Mouse (Mus musculus) forebrain, embryonic 16.5 days (tissue): ENCODE results near the gene Mpzl1. TPM values are rescaled to one million over a fixed set of nuclear protein-coding genes. Genes with fewer than 3 reads are reported as not detected.

Experiments used
- ATAC-seq: fragments of 200-750 bp; cut with Nextera tagmentation; 2 replicates; pipeline ENCODE4 v1.8.0; 2017; ENCODE audit warnings: mild to moderate bottlenecking, moderate library complexity
- H3K27ac ChIP-seq: fragments of 300-500 bp; sonication (generic); 2 replicates; pipeline ENCODE4 v1.5.1; 2014; ENCODE audit warnings: low read length, control low read depth
- H3K27me3 ChIP-seq: fragments of 300-500 bp; sonication (generic); replicated peaks from 2 replicates; pipeline ENCODE4 v1.6.1; 2014; ENCODE audit warnings: low read length; ENCODE audit not compliant: control insufficient read depth, insufficient read depth
- H3K36me3 ChIP-seq: fragments of 300-500 bp; sonication (generic); 2 replicates; pipeline ENCODE4 v1.6.1; 2014; ENCODE audit not compliant: control insufficient read depth, insufficient read depth
- H3K4me1 ChIP-seq: fragments of 300-500 bp; sonication (generic); replicated peaks from 2 replicates; pipeline ENCODE4 v1.6.1; 2014; ENCODE audit warnings: low read length; ENCODE audit not compliant: control insufficient read depth, insufficient read depth
- H3K4me2 ChIP-seq: fragments of 300-500 bp; sonication (generic); 2 replicates; pipeline ENCODE4 v1.6.1; 2014; ENCODE audit warnings: mild to moderate bottlenecking, low read length, control low read depth
- H3K4me3 ChIP-seq: fragments of 300-500 bp; sonication (generic); replicated peaks from 2 replicates; pipeline ENCODE4 v1.5.1; 2014; ENCODE audit warnings: mild to moderate bottlenecking, low read length, control low read depth
- H3K9ac ChIP-seq: fragments of 300-500 bp; sonication (generic); replicated peaks from 2 replicates; pipeline ENCODE4 v1.6.1; 2014; ENCODE audit warnings: low read depth, low read length, control low read depth
- H3K9me3 ChIP-seq: fragments of 300-500 bp; sonication (generic); 2 replicates; pipeline ENCODE4 v1.6.1; 2016; ENCODE audit warnings: low read length; ENCODE audit not compliant: control insufficient read depth
- WGBS: fragments of 180-500 bp; shearing (Covaris S2); extraction: QIAGEN DNeasy Blood & Tissue Kit; methylation state at CpG from one replicate; pipeline ENCODE4 v1.1.7; 2014; 5-methylcytosine and 5-hydroxymethylcytosine counted together
- polyA plus RNA-seq: library from polyadenylated mRNA; unstranded; fragments of >200 nt; fragmentation: Nextera tagmentation; extraction: Ambion mirVana; gene quantifications from 2 replicates; pipeline ENCODE4 v1.2.1, GENCODE M21; 2015

Gene Mpzl1
- polyA plus RNA-seq, 1 experiment from 2014 or later, result 138 TPM

DNA sequence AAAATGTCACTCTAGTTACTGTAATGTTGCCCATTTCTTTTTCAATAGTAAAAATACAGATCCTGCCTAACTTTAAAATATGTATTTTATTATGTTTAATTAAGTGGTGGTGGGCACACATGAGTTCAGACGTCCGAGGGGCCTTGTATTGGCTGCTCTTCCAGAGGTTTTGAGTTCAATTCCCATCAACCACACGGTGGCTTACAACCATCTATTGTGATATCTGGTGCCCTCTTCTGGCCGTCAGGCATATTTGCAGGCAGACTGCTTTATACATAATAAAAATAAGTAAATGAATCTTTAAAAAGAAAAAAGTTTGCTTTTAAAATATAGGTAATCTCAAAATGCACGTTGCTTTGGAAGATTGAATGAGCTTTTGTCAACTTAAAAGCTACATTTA is 55.0 kb downstream of the Mpzl1 start:
- no peak for ATAC-seq
- Histone ChIP-seq H3K4me3 (no peak overlapping the region), H3K27me3 (no peaks in the 10 kb centered on the region), H3K27ac (no peak overlapping the region), H3K4me1 (no peaks in the 10 kb centered on the region), H3K36me3 (no peaks in the 10 kb centered on the region), H3K4me2 (no peak overlapping the region), H3K9ac (no peak overlapping the region), H3K9me3 (peaks cover 2% of the 10 kb centered on the region; the same call in 1 of the 2 replicates)
- 50% methylated on average over 5 of the region's 5 CpGs for WGBS

DNA sequence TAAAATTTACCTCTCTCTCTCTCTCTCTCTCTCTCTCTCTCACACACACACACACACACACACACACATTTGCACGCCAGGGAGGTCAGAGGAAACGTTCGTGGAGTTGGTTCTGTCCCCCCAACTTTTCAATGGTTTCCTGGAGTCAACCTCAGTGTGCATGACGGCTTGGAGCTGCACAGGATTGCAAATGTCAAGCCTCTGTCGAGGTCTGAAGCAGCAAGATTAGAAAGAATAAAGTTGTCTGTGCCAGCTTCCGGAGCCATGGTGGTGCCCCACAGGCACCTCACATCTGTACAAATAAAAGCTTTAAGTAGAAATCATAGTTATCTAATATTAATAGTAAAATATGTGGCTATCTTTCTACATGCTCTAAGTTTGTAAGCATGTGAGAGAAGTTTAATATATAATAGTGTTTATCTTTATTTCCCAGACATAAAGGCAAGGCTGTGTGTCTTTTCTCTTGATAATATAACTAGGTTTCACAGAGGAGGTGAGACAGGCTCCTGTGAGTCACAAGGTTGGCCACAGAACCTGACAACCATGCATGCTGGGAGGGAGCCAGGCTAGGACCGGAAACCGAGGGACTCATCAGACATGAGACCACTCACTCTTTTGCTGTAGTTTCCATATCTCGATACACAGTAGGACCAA is 57.8 kb downstream of the Mpzl1 start:
- Histone ChIP-seq H3K4me3 (no peak overlapping the region), H3K4me1 (no peaks in the 10 kb centered on the region), H3K27ac (no peak overlapping the region), H3K36me3 (no peaks in the 10 kb centered on the region), H3K9ac (no peak overlapping the region), H3K4me2 (no peak overlapping the region), H3K27me3 (no peaks in the 10 kb centered on the region), H3K9me3 (peaks cover 2% of the 10 kb centered on the region; the same call in 1 of the 2 replicates)
- WGBS, result 79% methylated on average over 9 of the region's 9 CpGs
- ATAC-seq, result no peak

DNA sequence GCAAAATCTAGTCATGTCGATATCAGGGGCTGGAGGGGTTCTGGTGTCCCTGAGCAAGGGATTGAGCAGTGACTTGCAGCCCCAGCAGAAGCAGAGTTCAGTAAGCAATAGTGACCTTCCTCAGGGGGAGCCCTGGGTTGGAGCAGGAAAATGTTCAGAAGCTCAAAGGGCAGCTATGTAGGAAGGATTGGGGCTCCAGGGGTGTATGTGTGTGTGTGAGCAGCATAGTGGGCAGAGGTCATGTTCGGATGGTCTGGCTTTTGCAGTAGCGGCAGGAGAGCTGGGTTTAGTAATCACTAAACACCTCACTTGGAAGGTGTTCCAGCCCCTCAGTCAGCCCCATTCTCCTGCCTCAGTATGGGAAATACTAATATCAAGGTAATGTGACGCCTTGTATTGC is 58.3 kb downstream of the Mpzl1 start:
- Histone ChIP-seq H3K27ac (no peak overlapping the region), H3K4me3 (no peak overlapping the region), H3K27me3 (no peaks in the 10 kb centered on the region), H3K4me1 (no peaks in the 10 kb centered on the region), H3K36me3 (no peaks in the 10 kb centered on the region), H3K4me2 (no peak overlapping the region), H3K9ac (no peak overlapping the region), H3K9me3 (peaks cover 2% of the 10 kb centered on the region; the same call in 1 of the 2 replicates)
- 78% methylated on average over 4 of the region's 4 CpGs for WGBS
- ATAC-seq, result no peak

DNA sequence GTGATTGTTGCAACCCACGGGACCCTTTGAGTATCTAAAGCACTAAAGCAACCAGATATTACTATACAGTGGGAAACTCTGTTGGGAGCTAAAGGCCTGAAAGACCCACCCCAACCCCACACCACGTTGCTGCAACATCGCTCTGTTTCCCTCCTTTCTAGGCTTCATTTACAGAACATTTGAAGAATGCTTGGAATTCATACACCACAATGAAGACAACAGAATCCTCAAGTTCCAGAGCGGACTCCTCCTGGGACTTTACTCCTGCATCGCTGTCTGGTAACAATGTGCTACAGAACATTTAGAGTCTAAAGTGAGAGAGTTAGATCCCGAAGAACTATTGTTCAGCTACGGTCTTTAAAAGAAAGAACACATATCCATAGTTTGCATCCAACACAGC is 66.9 kb downstream of the Mpzl1 start:
- Histone ChIP-seq H3K27ac (no peak overlapping the region), H3K27me3 (no peaks in the 10 kb centered on the region), H3K4me2 (no peak overlapping the region), H3K9ac (no peak overlapping the region), H3K4me1 (no peaks in the 10 kb centered on the region), H3K4me3 (no peak overlapping the region), H3K36me3 (no peaks in the 10 kb centered on the region), H3K9me3 (no peaks in the 10 kb centered on the region)
- WGBS, result 81% methylated on average over 7 of the region's 7 CpGs
- no peak for ATAC-seq

DNA sequence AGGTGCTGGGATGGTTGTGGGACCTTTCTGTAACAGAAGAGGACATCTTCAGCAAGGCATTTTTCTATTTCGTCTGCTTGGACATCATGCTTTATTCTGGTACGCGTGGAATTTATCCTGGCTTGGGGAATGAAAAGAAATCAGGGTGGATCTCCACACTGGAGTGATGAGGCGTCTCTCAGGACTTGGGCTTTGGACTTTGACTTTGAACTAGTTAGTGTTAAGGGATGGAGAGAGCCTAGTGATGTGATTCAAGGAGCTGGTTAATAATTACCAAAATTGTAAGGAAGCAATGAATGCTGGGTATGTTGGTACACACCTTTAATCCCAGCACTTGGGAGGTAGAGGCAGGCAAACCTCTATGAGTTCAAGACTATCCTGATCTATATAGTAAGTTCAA is 69.1 kb downstream of the Mpzl1 start:
- no peak overlapping the region for H3K4me3 ChIP-seq
- WGBS, result 94% methylated on average over 4 of the region's 4 CpGs
- H3K4me1 ChIP-seq, result no peaks in the 10 kb centered on the region
- H3K36me3 ChIP-seq, result no peaks in the 10 kb centered on the region
- H3K4me2 ChIP-seq, result no peak overlapping the region
- no peaks in the 10 kb centered on the region for H3K9me3 ChIP-seq
- H3K27ac ChIP-seq, result no peak overlapping the region
- no peak overlapping the region for H3K9ac ChIP-seq
- no peak for ATAC-seq
- H3K27me3 ChIP-seq, result no peaks in the 10 kb centered on the region

DNA sequence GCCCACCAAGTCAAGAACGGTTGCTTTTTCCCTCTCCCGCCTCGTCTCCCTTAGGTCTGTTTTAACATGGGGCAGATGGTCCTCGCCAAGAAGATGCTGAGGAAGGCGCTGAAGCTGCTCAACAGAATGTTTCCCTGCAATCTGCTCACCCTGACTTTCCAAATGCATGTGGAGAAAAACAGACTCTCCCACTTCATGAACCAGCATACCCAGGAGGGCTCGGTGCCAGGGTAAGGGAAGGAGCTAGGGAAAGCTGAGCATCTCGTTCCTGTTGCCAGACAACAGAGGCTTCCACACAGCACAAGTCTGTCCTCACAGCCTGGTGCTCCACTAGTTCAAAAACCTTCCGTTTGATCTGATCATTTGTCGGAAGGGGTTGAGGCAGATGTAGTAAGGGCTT is 75.3 kb downstream of the Mpzl1 start:
- ATAC-seq, result peak; percentile 90
- Histone ChIP-seq H3K36me3 (no peaks in the 10 kb centered on the region), H3K9ac (no peak overlapping the region), H3K4me1 (0 out of 2 replicates have a peak, but pooled peaks cover 2% of the 10 kb centered on the region), H3K27me3 (no peaks in the 10 kb centered on the region), H3K27ac (no peak overlapping the region), H3K4me2 (no peak overlapping the region), H3K4me3 (no peak overlapping the region), H3K9me3 (no peaks in the 10 kb centered on the region)
- 76% methylated on average over 9 of the region's 9 CpGs for WGBS

DNA sequence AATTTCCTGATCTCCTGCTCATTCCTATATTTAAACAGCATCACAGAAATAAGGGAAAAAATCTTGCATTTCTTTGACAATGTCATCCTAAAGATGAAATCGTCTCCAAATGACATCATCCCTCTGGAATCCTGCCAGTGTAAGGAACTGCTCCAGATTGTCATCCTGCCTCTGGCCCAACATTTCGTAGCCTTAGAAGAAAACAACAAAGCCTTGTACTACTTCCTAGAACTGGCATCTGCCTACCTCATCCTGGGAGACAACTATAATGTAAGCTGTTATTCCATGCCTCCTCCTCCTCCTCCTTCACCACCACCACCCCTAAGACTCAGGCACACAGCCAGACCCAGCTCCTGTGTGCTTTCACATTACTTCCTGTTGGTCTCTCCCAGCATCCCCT is 77.6 kb downstream of the Mpzl1 start:
- Histone ChIP-seq H3K9ac (no peak overlapping the region), H3K27me3 (no peaks in the 10 kb centered on the region), H3K27ac (no peak overlapping the region), H3K4me2 (no peak overlapping the region), H3K4me3 (no peak overlapping the region), H3K4me1 (0 out of 2 replicates have a peak, but pooled peaks cover 2% of the 10 kb centered on the region), H3K36me3 (no peaks in the 10 kb centered on the region), H3K9me3 (0 out of 2 replicates have a peak, but pooled peaks cover 4% of the 10 kb centered on the region)
- WGBS, result 33% methylated on average over 2 of the region's 2 CpGs
- no peak for ATAC-seq

Other genes with a start within 250 kb of the Mpzl1 start
- 17.4 and 17.5 TPM in 2 replicates for gene Dcaf6, start 174.1 kb downstream of the Mpzl1 start, polyA plus RNA-seq
- gene Mpc2, start 173.9 kb downstream of the Mpzl1 start, polyA plus RNA-seq, result 162 TPM in 2 replicates
- gene Adcy10, start 149.4 kb downstream of the Mpzl1 start, polyA plus RNA-seq, result 0.22 and 0.29 TPM in 2 replicates
- gene Rcsd1, start 75.2 kb upstream of the Mpzl1 start, polyA plus RNA-seq, result 8.3 and 9.9 TPM in 2 replicates
- 16.6 and 22.5 TPM in 2 replicates for gene Creg1, start 129.2 kb upstream of the Mpzl1 start, polyA plus RNA-seq
- gene Cd247, start 154.1 kb upstream of the Mpzl1 start, polyA plus RNA-seq, result 2.1 and 2.2 TPM in 2 replicates